Comparison of ENCODE assay signal across 8 mouse cellular contexts in the genomic region with DNA sequence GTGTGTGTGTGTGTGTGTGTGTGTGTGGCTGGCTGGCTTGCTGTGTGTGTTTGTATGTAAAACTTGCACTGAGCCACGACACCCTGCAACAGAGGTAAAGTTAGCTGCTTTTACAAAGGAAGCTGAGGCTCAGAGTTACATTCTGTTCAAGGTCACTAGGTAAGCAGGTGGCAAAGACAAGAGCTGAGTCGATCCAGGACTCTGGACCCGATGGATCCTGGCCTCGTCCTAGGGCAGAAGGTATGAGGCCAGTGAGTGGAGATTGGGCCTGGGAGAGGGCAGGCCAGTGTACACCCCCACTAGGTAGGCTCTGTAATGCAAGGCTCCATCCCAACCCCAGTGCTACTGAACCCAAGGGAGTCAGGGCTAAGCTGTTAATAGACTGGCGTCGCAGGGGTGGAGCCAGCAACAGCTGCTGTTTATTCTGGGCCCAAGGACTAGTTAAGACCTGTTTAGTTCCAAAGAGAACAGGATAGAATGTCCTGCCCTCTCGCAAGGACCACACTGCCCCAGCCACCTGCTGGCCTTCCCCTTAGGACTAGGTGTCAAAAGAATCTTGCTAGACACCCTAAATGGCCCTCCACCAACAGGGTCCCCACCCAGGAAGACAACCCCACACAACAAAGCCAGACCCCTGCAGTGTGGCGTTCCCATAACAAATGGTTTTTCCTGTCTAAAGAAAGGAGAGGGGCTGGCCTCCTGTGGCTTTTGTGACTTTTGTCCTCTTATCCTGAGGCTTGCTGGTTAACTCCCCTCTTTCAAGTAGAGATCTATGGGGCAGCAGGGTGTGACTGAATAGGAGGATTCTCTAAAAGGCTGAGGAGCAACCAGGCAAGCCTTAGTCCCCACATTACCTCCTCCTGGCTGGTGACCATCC. TPM values are rescaled to one million over a fixed set of nuclear protein-coding genes. Genes with fewer than 3 reads are reported as not detected.
A peak's percentile ranks its signal among the peaks of the same experiment; 100 is the strongest.
DNase-seq lines count a peak whose midpoint lies in the region; ATAC-seq and TF ChIP-seq lines count a peak whose summit lies in the region.

No protein-coding gene starts in this region.

- H3K4me2 ChIP-seq in intestine, postnatal 0 days (replicated peaks; ENCODE audit: low read depth): no peak overlapping the region

- H3K36me3 ChIP-seq in intestine, postnatal 0 days (ENCODE audit: control insufficient read depth, insufficient read depth): no peaks in the 10 kb centered on the region

- TF ChIP-seq CTCF in gastrocnemius, adult 2 months (IDR thresholded peaks at IDR 0.05): peak; percentile 23; the same call in 1 of the 2 replicates
- TF ChIP-seq CTCF in intestine, postnatal 0 days (IDR thresholded peaks at IDR 0.05; ENCODE audit: low read depth): 0 out of 2 replicates have a peak, but pooled peaks have one; percentile 3

- H3K4me3 ChIP-seq in gastrocnemius, adult 2 months: no peak overlapping the region
- H3K4me3 ChIP-seq in intestine, postnatal 0 days (ENCODE audit: low read depth, low read length): no peak overlapping the region

- intact Hi-C loops in gastrocnemius, adult 2 months (cut with DNase I): no loop called here

- 19% methylated on average over 8 of the region's 8 CpGs for WGBS in intestine, postnatal 0 days

- peaks cover 41% of the 10 kb centered on the region for H3K4me1 ChIP-seq in intestine, postnatal 0 days (replicated peaks; ENCODE audit: control insufficient read depth, insufficient read depth, low read length)

- no peaks in the 10 kb centered on the region for H3K9me3 ChIP-seq in intestine, postnatal 0 days (ENCODE audit: control insufficient read depth)

- no peak overlapping the region for H3K9ac ChIP-seq in intestine, postnatal 0 days (ENCODE audit: low read depth, low read length)

- peak; percentile 32; the same call in 1 of the 2 replicates for ATAC-seq in intestine, postnatal 0 days

- peak; percentile 84 for DNase-seq in gastrocnemius, adult 2 months
- no peak for DNase-seq in gastrocnemius, postnatal 4 days (ENCODE audit: low spot score in 2 of 2)
- peak; percentile 37 for DNase-seq in ovary, postnatal 36 days (ENCODE audit: low spot score)
- no peak for DNase-seq in ovary, postnatal 10 days (ENCODE audit: low spot score)
- DNase-seq in thymus, postnatal 25 days: peak; percentile 38
- DNase-seq in adrenal gland, postnatal 14 days: no peak
- DNase-seq in adipocyte (ENCODE audit: low spot score): no peak

- no peaks in the 10 kb centered on the region for H3K27me3 ChIP-seq in intestine, postnatal 0 days (replicated peaks; ENCODE audit: control insufficient read depth, insufficient read depth, low read length)

- H3K27ac ChIP-seq in gastrocnemius, adult 2 months: peak overlapping the region; percentile 91
- peak overlapping the region; percentile 28; the same call in 1 of the 2 replicates for H3K27ac ChIP-seq in intestine, postnatal 0 days (ENCODE audit: low read depth, low read length)

RNA-seq across cellular contexts. Expression of a gene that starts 13.7 kb away (rescaled TPM):
- total RNA-seq in gastrocnemius, adult 2 months (2021): 10 to 100 TPM; 37.7 to 44.7 TPM
- total RNA-seq in gastrocnemius, postnatal 4 days (2021): 100 to 1,000 TPM; 124 to 134 TPM
- polyA plus RNA-seq in intestine, postnatal 0 days (2015; fragmentation: Nextera tagmentation; extraction: Ambion mirVana): 2.2 and 2.4 TPM in 2 replicates
- total RNA-seq in adrenal gland, postnatal 14 days (2021): 107 and 136 TPM in 2 replicates

Comparison
In these comparisons a context has a peak if more than half of its experiments do, and no peak if none do; other contexts are left out.
1. DNase-seq: peak in gastrocnemius, adult 2 months (single experiment), ovary, postnatal 36 days (single experiment) and thymus, postnatal 25 days (single experiment); none in gastrocnemius, postnatal 4 days (0 of 2), ovary, postnatal 10 days (single experiment), adrenal gland, postnatal 14 days (single experiment) and adipocyte (single experiment).